Mouse (Mus musculus): ENCODE results near the gene Acbd5.

Gene Acbd5

GRCm38 (mm10) chr2:23068894-23069744, 1.2 kb downstream of the Acbd5 start:
- DNase-seq (ENCODE audit: low spot score in 2 of 2) = peak; percentile 91 to 94

DNA sequence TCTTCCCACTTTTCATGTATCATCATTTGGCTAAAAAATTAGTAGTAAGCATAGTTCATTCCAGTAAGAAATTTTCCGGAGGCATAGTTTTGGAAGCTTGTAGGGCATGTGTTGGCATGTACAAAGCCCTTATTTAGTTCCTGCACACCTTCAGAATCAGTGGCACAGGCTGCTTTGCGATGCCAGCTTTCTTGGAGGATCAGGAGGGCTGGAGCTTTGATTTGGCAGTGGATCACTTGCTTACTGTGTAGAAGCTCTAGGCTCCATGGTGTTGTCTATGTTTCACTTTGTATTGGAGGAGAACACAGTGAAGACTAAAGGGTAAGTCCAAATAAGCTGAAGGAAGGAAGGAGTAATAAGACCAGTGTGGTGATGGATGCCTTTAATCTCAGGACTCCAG, 2.5 kb downstream of the Acbd5 start:
- no peak for DNase-seq (ENCODE audit: low spot score in 2 of 2)

- DNase-seq (ENCODE audit: low spot score in 2 of 2) = no peak
Observed at GRCm38 (mm10) chr2:23071406-23071805, 3.4 kb downstream of the Acbd5 start.

DNA sequence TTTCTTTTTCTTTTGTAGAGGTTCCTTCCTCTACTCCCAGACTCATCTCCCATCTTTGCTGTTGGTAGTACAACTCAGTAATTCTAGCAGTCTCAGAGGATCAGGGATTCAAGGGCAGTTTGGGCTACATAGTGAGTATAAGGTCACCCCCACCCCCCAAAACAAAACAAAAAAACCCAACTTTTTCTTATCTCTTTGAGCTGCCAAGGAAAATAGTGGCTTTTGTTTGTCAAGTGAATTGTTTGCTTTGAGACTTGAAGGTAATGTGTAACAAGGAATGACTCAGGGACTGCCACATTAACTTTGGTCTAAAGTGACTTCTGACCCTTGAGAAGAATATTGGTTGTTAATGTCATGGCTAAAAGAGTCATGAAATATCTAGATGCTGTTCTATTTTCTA, 7.9 kb downstream of the Acbd5 start:
- no peak for DNase-seq (ENCODE audit: low spot score in 2 of 2)

DNA sequence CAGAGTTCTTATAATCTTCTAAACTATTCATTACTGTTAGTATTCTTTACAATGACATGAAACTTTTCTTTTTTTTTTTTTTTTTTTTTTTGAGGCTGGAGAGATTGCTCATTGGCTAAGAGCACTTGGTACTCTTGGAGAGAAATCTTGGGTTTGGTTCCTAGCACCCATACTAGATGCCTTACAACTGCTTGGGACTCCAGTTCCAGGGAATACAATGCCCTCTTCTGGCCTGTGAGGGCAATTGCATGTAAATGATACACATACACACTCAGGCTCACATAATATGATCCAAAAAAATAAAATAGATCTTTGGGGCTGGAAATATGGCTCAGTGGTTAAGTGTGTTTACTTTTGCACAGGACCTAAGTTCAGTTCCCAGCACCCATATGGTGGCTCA, 8.8 kb downstream of the Acbd5 start:
- DNase-seq (ENCODE audit: low spot score in 2 of 2) = no peak

- DNase-seq (ENCODE audit: low spot score in 2 of 2) = no peak
Observed at GRCm38 (mm10) chr2:23077693-23078092, 9.7 kb downstream of the Acbd5 start.

- DNase-seq (ENCODE audit: low spot score in 2 of 2) = no peak
Observed at GRCm38 (mm10) chr2:23078588-23078987, 10.6 kb downstream of the Acbd5 start.

- DNase-seq (ENCODE audit: low spot score in 2 of 2) = no peak
Observed at GRCm38 (mm10) chr2:23084540-23084939, 16.6 kb downstream of the Acbd5 start.

- no peak for DNase-seq (ENCODE audit: low spot score in 2 of 2)
Observed at GRCm38 (mm10) chr2:23092216-23092615, 24.2 kb downstream of the Acbd5 start.

- DNase-seq (ENCODE audit: low spot score in 2 of 2) = no peak
Observed at GRCm38 (mm10) chr2:23097028-23097427, 29.1 kb downstream of the Acbd5 start.

DNA sequence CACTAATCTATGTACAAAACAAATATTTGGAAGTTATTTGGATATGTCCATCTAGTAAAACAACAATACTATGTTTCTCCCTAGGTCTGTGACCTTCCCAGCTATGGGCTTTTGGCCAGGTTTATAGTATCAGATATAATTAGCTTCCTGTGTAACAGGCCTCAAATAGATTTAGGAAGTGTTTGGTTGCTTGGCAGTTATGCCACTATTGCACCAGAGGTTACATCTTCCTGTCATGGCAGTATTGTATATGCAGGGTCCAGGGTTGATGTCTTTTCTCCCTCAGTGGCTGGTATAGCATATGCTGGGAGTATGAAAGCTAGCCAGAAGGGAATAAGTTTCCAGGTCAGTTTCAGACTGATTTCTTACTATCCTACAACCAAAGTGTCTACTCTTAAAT, 34.3 kb downstream of the Acbd5 start:
- no peak for DNase-seq (ENCODE audit: low spot score in 2 of 2)

DNA sequence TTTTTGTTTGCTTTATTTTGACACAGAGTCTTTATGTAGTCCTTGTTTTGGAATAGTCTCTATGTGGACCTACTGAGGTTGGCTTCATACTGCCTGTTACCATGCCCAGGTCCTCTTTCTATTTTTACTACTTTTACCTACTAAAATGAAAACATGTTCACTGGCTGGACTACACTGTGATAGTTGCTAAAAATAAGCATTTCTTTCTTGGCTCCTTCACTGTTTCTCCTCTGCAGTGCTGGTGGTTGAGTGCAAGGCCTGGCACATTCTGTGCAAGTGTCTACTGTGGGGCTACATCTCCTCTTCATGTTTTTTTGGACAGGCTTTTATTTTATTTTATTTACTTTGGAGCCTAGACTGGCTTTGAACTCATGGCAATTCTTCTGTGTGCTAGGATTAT, 51.6 kb downstream of the Acbd5 start:
- no peak for DNase-seq (ENCODE audit: low spot score in 2 of 2)

GRCm38 (mm10) chr2:23155199-23155621, 87.2 kb downstream of the Acbd5 start:
- no peak for DNase-seq (ENCODE audit: low spot score in 2 of 2)

DNA sequence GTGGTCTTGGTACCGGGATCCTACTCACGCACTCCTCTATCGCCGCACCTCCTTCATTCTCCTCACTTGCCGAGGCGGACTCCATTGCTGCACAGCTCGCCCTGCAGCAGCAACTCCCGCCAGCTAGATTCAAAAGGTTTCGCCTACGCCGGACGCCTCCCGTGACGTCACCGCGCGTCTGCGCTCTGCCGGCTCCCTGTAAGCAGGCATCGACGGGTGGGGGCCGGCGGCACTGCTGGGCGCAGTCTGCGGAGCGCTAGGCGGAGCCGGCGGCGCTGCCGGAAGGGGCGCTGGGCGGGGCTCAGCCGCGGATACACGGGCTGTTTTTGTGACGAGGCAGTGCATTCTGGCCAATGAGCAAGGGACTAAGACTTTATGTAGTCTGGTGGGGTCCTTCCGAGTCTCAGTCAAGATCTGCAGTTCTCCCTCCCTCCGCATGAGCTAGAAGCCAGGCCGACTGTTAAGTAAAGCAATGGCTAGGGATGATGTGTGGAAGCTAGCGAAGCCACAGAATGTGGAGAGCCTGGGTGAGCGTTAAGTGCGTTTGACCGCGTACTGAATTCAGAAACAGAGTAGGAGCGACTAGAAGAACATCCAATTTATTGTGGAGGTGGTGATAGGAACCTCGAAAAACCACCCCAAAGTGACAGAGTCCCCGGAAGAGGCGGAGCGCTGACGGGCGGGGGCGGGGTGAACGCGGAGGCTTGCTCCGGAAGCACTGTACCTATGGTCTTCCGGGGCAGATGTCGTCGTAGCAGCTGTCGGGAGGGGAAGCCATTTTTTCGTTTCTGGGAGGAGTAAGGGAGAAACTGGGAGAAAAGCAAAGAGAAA, 88.0 kb downstream of the Acbd5 start, which contains the start of the genes Mastl and Yme1l1:
Gene Mastl (minus strand): TSS at position 248 of the 831 bp plus-strand sequence.
Gene Yme1l1 (plus strand): TSS at position 593 of the 831 bp plus-strand sequence.
- peak; percentile 98 to 99 for DNase-seq (ENCODE audit: low spot score in 2 of 2)

- no peak for DNase-seq (ENCODE audit: low spot score in 2 of 2)
Observed at GRCm38 (mm10) chr2:23156608-23157081, 88.7 kb downstream of the Acbd5 start.

Data from frontal cortex, postnatal 10 days (tissue).